17 mouse cellular contexts compared by ENCODE assay signal in genomic region chr5:103839265-103839626, GRCm38 (mm10).
A peak's percentile ranks its signal among the peaks of the same experiment; 100 is the strongest.
DNase-seq lines count a peak whose midpoint lies in the region; ATAC-seq and TF ChIP-seq lines count a peak whose summit lies in the region.
"Had no signal": no experiment of that assay in that cellular context is flagged by ENCODE, and none has a peak within 500 bp of the region (broad histone marks: within the 10 kb centered on the region; RNA-seq: fewer than 3 reads in every experiment).

No protein-coding gene starts in this region.

- ATAC-seq in heart, embryonic 12.5 days (ENCODE audit: insufficient number of reproducible peaks, low FRiP score), result no peak
- ATAC-seq in kidney, postnatal 0 days (replicated peaks; ENCODE audit: low FRiP score, low read depth), result no peak
- no peak for ATAC-seq in neural tube, embryonic 15.5 days (ENCODE audit: low FRiP score)
- ATAC-seq: forebrain, embryonic 16.5 days; inflammation-experienced regulatory T-cells, adult 6 months; midbrain, embryonic 15.5 days had no signal

- H3K9me3 ChIP-seq in heart, embryonic 12.5 days (replicated peaks), result no peaks in the 10 kb centered on the region
- H3K9me3 ChIP-seq in kidney, postnatal 0 days (replicated peaks; ENCODE audit: low read length), result no peaks in the 10 kb centered on the region
- no peaks in the 10 kb centered on the region for H3K9me3 ChIP-seq in neural tube, embryonic 15.5 days (replicated peaks)
- H3K9me3 ChIP-seq: hindbrain, embryonic 13.5 days; limb, embryonic 12.5 days; liver, embryonic 13.5 days; midbrain, embryonic 15.5 days had no signal

- H3K36me3 ChIP-seq in heart, embryonic 12.5 days, result peaks cover 31% of the 10 kb centered on the region
- H3K36me3 ChIP-seq in kidney, postnatal 0 days (ENCODE audit: insufficient read depth, low read length), result peaks cover 31% of the 10 kb centered on the region
- no peaks in the 10 kb centered on the region for H3K36me3 ChIP-seq in neural tube, embryonic 15.5 days
- H3K36me3 ChIP-seq: midbrain, embryonic 15.5 days had no signal

- no peak for DNase-seq in heart, adult 18-20 months
- no peak for DNase-seq in kidney, postnatal 0 days (ENCODE audit: low spot score)
- DNase-seq in kidney, adult 9 months, result no peak
- DNase-seq in cerebellum, postnatal 25 days, result no peak
- DNase-seq: cerebellum, adult 9-10 months; liver, embryonic 13.5 days; lung, embryonic 14.5 days; thymus, postnatal 14 days had no signal

- WGBS in heart, embryonic 12.5 days, result 64% methylated on average over 3 of the region's 3 CpGs
- WGBS in kidney, postnatal 0 days, result 74% methylated on average over 3 of the region's 3 CpGs
- WGBS in neural tube, embryonic 15.5 days, result 84% methylated on average over 3 of the region's 3 CpGs

- no peak for TF ChIP-seq CTCF in kidney, postnatal 0 days (IDR thresholded peaks at IDR 0.05; ENCODE audit: low read depth)
- TF ChIP-seq CTCF in embryonic fibroblast, embryonic 13.5 days (IDR thresholded peaks at IDR 0.05; ENCODE audit: borderline replicate concordance, insufficient read depth, low read length), result no peak

- no peaks in the 10 kb centered on the region for H3K27me3 ChIP-seq in heart, embryonic 12.5 days (replicated peaks)
- no peaks in the 10 kb centered on the region for H3K27me3 ChIP-seq in kidney, postnatal 0 days (ENCODE audit: insufficient read depth, low read length)
- no peaks in the 10 kb centered on the region for H3K27me3 ChIP-seq in neural tube, embryonic 15.5 days (replicated peaks)
- H3K27me3 ChIP-seq: hindbrain, embryonic 13.5 days; limb, embryonic 12.5 days; liver, embryonic 13.5 days; midbrain, embryonic 15.5 days had no signal

- H3K27ac ChIP-seq in heart, embryonic 12.5 days (ENCODE audit: poor library complexity, severe bottlenecking), result peak overlapping the region; percentile 2; the same call in 1 of the 2 replicates
- 0 out of 2 replicates have a peak overlapping the region, but pooled peaks have one; percentile 8 for H3K27ac ChIP-seq in kidney, postnatal 0 days
- peak overlapping the region; percentile 23; the same call in 1 of the 2 replicates for H3K27ac ChIP-seq in embryonic fibroblast, embryonic 13.5 days (ENCODE audit: insufficient read depth, low read length)
- no peak overlapping the region; the same call in 1 of the 2 replicates for H3K27ac ChIP-seq in neural tube, embryonic 15.5 days (replicated peaks)
- H3K27ac ChIP-seq: hindbrain, embryonic 13.5 days; limb, embryonic 12.5 days; liver, embryonic 13.5 days; midbrain, embryonic 15.5 days had no signal

- H3K9ac ChIP-seq in heart, embryonic 12.5 days, result no peak overlapping the region
- no peak overlapping the region for H3K9ac ChIP-seq in kidney, postnatal 0 days (ENCODE audit: low read depth, low read length)
- 0 out of 2 replicates have a peak overlapping the region, but pooled peaks have one; percentile 7 for H3K9ac ChIP-seq in neural tube, embryonic 15.5 days (replicated peaks)
- H3K9ac ChIP-seq: hindbrain, embryonic 13.5 days; limb, embryonic 12.5 days; liver, embryonic 13.5 days; lung, embryonic 14.5 days; midbrain, embryonic 15.5 days had no signal

- no peak overlapping the region for H3K4me3 ChIP-seq in heart, embryonic 12.5 days
- H3K4me3 ChIP-seq in kidney, postnatal 0 days (replicated peaks; ENCODE audit: low read depth, low read length), result no peak overlapping the region
- H3K4me3 ChIP-seq in embryonic fibroblast, embryonic 13.5 days (ENCODE audit: insufficient read depth, low read length), result no peak overlapping the region
- H3K4me3 ChIP-seq in neural tube, embryonic 15.5 days (replicated peaks), result no peak overlapping the region
- H3K4me3 ChIP-seq: hindbrain, embryonic 13.5 days; limb, embryonic 12.5 days; liver, embryonic 13.5 days; midbrain, embryonic 15.5 days; myocyte had no signal

- no peak overlapping the region for H3K4me2 ChIP-seq in heart, embryonic 12.5 days
- H3K4me2 ChIP-seq in kidney, postnatal 0 days (ENCODE audit: low read length), result no peak overlapping the region
- no peak overlapping the region for H3K4me2 ChIP-seq in neural tube, embryonic 15.5 days
- H3K4me2 ChIP-seq: hindbrain, embryonic 13.5 days; limb, embryonic 12.5 days; liver, embryonic 13.5 days; lung, embryonic 14.5 days; midbrain, embryonic 15.5 days had no signal

- TF ChIP-seq POLR2A in embryonic fibroblast, embryonic 13.5 days (IDR thresholded peaks at IDR 0.05; ENCODE audit: low read depth, low read length), result no peak

- peaks cover 41% of the 10 kb centered on the region for H3K4me1 ChIP-seq in heart, embryonic 12.5 days (replicated peaks)
- peaks cover 22% of the 10 kb centered on the region for H3K4me1 ChIP-seq in kidney, postnatal 0 days (replicated peaks; ENCODE audit: insufficient read depth, low read length)
- H3K4me1 ChIP-seq in embryonic fibroblast, embryonic 13.5 days (ENCODE audit: control insufficient read depth, insufficient read depth, low read length), result peaks cover 18% of the 10 kb centered on the region
- peaks cover 15% of the 10 kb centered on the region for H3K4me1 ChIP-seq in neural tube, embryonic 15.5 days
- H3K4me1 ChIP-seq: midbrain, embryonic 15.5 days had no signal
